Mouse (Mus musculus) kidney, embryonic 15.5 days (tissue): ENCODE measurements at regions not wholly inside any gene's neighbourhood (a gene's known extent, or its start where the extent isn't known, plus 50 kb on each side); places are given as distances from the start of the nearest gene placed in this dataset.

Experiments used
- ATAC-seq: fragments of 200-750 bp; cut with Nextera tagmentation; replicated peaks from 2 replicates; pipeline ENCODE4 v1.8.0; 2017; ENCODE audit warnings: moderate TSS enrichment; ENCODE audit not compliant: low FRiP score
- H3K27ac ChIP-seq: fragments of 300-500 bp; sonication (generic); 2 replicates; pipeline ENCODE4 v1.5.1; 2015; ENCODE audit warnings: mild to moderate bottlenecking, inconsistent platforms
- H3K27me3 ChIP-seq: fragments of 300-500 bp; sonication (generic); 2 replicates; pipeline ENCODE4 v1.6.1; 2015; ENCODE audit warnings: inconsistent platforms
- H3K36me3 ChIP-seq: fragments of 300-500 bp; sonication (generic); 2 replicates; pipeline ENCODE4 v1.6.1; 2015; ENCODE audit warnings: inconsistent platforms
- H3K4me1 ChIP-seq: fragments of 300-500 bp; sonication (generic); 2 replicates; pipeline ENCODE4 v1.6.1; 2015; ENCODE audit warnings: inconsistent platforms
- H3K4me2 ChIP-seq: fragments of 300-500 bp; sonication (generic); 2 replicates; pipeline ENCODE4 v1.6.1; 2015; ENCODE audit warnings: moderate library complexity, mild to moderate bottlenecking, inconsistent platforms
- H3K4me3 ChIP-seq: fragments of 300-500 bp; sonication (generic); replicated peaks from 2 replicates; pipeline ENCODE4 v1.5.1; 2015; ENCODE audit warnings: mild to moderate bottlenecking, inconsistent platforms
- H3K9ac ChIP-seq: fragments of 300-500 bp; sonication (generic); 2 replicates; pipeline ENCODE4 v1.6.1; 2015; ENCODE audit warnings: mild to moderate bottlenecking, inconsistent platforms
- H3K9me3 ChIP-seq: fragments of 300-500 bp; sonication (generic); replicated peaks from 2 replicates; pipeline ENCODE4 v1.6.1; 2016; ENCODE audit warnings: inconsistent platforms
- WGBS: fragments of 180-500 bp; shearing (Covaris S2); methylation state at CpG from one replicate; pipeline ENCODE4 v1.1.7; 2015; ENCODE audit warnings: mixed read lengths; 5-methylcytosine and 5-hydroxymethylcytosine counted together

DNA sequence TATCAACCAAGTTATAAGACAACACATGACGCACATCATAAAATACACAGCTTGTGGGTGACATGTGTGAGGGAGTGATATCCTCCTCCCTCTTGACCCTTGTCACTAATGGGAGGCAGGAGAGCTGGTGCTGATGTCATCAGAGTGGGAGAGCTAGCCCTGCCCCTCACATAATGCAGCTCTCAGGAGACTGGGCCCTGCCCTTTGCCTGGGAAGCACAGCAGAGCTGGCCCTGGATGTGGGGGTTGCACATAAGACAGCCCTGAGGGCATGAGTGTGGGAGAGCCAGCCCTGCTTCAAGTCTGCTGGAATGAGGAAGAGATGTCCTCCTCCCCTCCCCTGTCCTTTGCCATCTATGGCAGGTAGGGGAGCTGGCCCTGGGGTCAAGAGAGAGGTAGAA lies 275.5 kb upstream of the Gm5148 start:
- Histone ChIP-seq H3K36me3 (no peaks in the 10 kb centered on the region), H3K4me1 (no peaks in the 10 kb centered on the region), H3K27me3 (no peaks in the 10 kb centered on the region), H3K4me3 (no peak overlapping the region), H3K27ac (no peak overlapping the region), H3K9ac (no peak overlapping the region), H3K4me2 (no peak overlapping the region), H3K9me3 (no peaks in the 10 kb centered on the region)
- ATAC-seq: no peak
- WGBS: 86% methylated on average over 1 of the region's 1 CpGs

DNA sequence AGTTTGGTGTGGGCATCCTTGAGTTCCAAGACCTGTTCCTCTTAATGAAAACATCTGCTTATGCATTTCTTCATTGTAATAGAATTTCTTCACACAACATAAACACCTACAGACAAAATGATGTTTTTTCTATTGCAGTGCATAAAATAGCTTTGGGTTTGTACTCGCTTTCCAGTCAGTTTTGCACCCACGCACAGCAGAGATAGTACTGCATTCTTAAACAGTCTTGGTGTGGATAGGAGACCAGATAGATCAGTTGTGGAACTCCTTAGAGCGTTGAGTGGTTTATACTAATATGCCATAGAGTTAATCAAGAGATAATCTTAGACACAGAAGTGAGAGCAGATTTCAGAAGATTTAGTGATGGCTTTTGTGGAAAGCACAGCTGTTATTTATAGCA lies 273.7 kb upstream of the Gm5148 start:
- Histone ChIP-seq H3K4me3 (no peak overlapping the region), H3K36me3 (no peaks in the 10 kb centered on the region), H3K9ac (no peak overlapping the region), H3K27ac (no peak overlapping the region), H3K27me3 (no peaks in the 10 kb centered on the region), H3K4me2 (no peak overlapping the region), H3K4me1 (no peaks in the 10 kb centered on the region), H3K9me3 (no peaks in the 10 kb centered on the region)
- no peak for ATAC-seq
- WGBS: 86% methylated on average over 3 of the region's 3 CpGs

GRCm38 (mm10) chr3:37989992-37990391 lies 265.7 kb upstream of the Gm5148 start:
- no peak overlapping the region for H3K9ac ChIP-seq
- no peak overlapping the region for H3K4me3 ChIP-seq
- peaks cover 17% of the 10 kb centered on the region for H3K4me1 ChIP-seq
- H3K27ac ChIP-seq: no peak overlapping the region
- H3K36me3 ChIP-seq: no peaks in the 10 kb centered on the region
- H3K27me3 ChIP-seq: no peaks in the 10 kb centered on the region
- no peak overlapping the region for H3K4me2 ChIP-seq
- H3K9me3 ChIP-seq: no peaks in the 10 kb centered on the region
- 94% methylated on average over 6 of the region's 6 CpGs for WGBS
- no peak for ATAC-seq

- no peaks in the 10 kb centered on the region for H3K9me3 ChIP-seq
- no peak overlapping the region for H3K9ac ChIP-seq
- no peak overlapping the region for H3K27ac ChIP-seq
- peak overlapping the region; percentile 44 for H3K4me2 ChIP-seq
- H3K36me3 ChIP-seq: no peaks in the 10 kb centered on the region
- H3K27me3 ChIP-seq: no peaks in the 10 kb centered on the region
- WGBS: 19% methylated on average over 20 of the region's 20 CpGs
- H3K4me3 ChIP-seq: no peak overlapping the region; the same call in 1 of the 2 replicates
- H3K4me1 ChIP-seq: peaks cover 17% of the 10 kb centered on the region
- peak; percentile 75 for ATAC-seq
Measured at GRCm38 (mm10) chr3:37987775-37988505, 263.6 kb upstream of the Gm5148 start.

DNA sequence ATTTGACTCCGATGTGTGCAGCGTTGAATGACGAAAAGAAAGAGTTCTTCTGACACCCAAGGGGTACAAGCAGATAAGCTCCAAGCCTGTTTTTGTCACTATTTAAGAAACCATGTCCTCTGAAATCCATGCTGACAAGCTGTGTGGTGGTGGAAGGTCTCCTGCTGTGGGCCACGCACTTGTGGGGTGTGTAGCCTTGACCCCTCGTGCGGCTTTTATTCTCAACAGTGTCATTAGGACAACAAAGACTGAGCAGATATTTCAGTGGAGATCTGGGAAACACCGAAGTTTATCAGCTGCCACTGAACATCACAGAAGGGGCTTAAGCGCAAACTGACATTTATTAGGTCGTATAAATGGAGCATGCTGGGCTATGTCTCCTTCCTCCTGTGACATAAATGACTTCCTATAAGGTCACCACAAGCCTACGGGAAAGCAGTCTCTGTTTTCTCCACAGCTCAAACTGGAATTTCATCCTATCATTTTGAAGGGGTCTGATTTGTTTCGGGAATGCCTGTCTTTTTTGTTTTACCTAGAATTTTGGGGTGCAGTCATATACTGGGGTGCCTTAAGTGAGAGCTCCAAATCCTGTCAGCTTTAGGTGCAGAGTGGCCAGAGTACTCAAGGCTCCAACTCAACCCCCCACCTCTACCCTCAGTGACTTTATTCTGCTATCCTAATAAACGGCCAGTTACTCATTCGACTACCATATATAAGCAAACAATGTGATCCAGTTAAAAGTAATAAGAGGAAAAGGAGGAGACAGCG lies 262.9 kb upstream of the Gm5148 start:
- Histone ChIP-seq H3K27ac (no peak overlapping the region), H3K9ac (no peak overlapping the region), H3K27me3 (no peaks in the 10 kb centered on the region), H3K4me1 (peaks cover 17% of the 10 kb centered on the region), H3K4me3 (no peak overlapping the region), H3K4me2 (peak overlapping the region; percentile 44), H3K9me3 (no peaks in the 10 kb centered on the region), H3K36me3 (no peaks in the 10 kb centered on the region)
- peak; percentile 17; the same call in 1 of the 2 replicates for ATAC-seq
- WGBS: 48% methylated on average over 14 of the region's 14 CpGs

DNA sequence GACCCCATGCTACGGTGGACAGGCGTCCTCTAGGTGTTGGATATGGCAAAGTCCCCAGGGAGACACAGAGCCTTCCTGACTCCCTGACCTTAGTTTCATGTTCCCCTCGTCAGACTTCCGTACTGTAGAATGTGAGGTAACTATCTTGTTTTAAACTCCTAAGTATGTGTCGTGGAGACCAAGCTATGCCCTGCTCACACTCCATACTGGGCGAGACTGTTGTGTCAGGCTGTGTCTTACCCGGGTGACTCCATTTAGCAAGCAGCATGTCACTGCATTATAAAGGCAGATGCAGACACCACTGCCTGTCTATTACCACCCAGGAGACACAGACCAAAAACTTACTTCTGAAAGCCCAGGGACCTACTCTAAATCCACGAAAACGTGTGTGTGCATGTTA lies 260.4 kb upstream of the Gm5148 start:
- H3K4me2 ChIP-seq: no peak overlapping the region
- H3K4me3 ChIP-seq: no peak overlapping the region
- ATAC-seq: no peak
- H3K4me1 ChIP-seq: peaks cover 24% of the 10 kb centered on the region
- H3K27me3 ChIP-seq: no peaks in the 10 kb centered on the region
- H3K9ac ChIP-seq: no peak overlapping the region
- H3K27ac ChIP-seq: no peak overlapping the region
- H3K36me3 ChIP-seq: no peaks in the 10 kb centered on the region
- 87% methylated on average over 9 of the region's 9 CpGs for WGBS
- no peaks in the 10 kb centered on the region for H3K9me3 ChIP-seq

DNA sequence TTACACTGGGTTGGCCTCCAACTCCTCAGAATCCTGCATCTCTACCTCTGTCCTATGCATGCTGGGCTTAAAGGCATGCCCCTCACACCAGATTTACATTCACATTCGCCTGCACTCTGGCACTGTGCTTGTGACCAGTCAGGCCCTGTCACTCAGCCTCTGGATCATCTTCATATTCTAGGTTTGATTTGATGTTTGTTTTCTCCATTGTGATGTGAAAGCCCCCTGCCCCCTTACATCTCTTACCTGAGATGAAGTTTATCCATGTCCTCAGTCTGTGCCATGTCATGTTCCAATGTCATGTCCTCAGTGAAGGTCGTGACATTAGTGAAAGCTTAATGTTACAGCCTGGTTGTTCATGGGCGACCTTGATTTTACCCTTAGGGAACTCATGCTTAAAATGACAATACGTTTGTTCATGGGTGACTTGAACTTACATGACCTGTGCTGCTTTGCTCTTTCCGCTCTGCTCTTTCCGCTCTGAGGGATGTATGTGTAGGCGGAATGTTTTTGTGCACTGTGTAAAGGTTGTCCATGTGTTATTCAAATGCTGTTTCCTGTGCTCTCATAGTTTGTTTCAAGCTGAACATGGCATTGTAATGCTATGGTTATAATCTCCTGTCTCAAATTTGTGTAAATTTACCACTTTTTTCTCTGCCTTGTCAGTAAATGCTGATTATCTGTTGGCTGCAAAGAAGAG lies 257.3 kb upstream of the Gm5148 start:
- 39% methylated on average over 7 of the region's 7 CpGs for WGBS
- H3K27ac ChIP-seq: 0 out of 2 replicates have a peak overlapping the region, but pooled peaks have one; percentile 39

GRCm38 (mm10) chr3:37979871-37980270 lies 255.6 kb upstream of the Gm5148 start:
- H3K27ac ChIP-seq: no peak overlapping the region
- H3K9me3 ChIP-seq: no peaks in the 10 kb centered on the region
- H3K4me1 ChIP-seq: peaks cover 34% of the 10 kb centered on the region
- no peaks in the 10 kb centered on the region for H3K36me3 ChIP-seq
- no peak overlapping the region for H3K9ac ChIP-seq
- no peak for ATAC-seq
- 68% methylated on average over 5 of the region's 5 CpGs for WGBS
- no peaks in the 10 kb centered on the region for H3K27me3 ChIP-seq
- H3K4me2 ChIP-seq: no peak overlapping the region
- no peak overlapping the region for H3K4me3 ChIP-seq

More for the DNA sequence above, 257.3 kb upstream of the Gm5148 start:
- no peak overlapping the region for H3K4me2 ChIP-seq
- no peak overlapping the region for H3K4me3 ChIP-seq
- H3K36me3 ChIP-seq: no peaks in the 10 kb centered on the region
- no peak overlapping the region for H3K9ac ChIP-seq
- no peaks in the 10 kb centered on the region for H3K27me3 ChIP-seq
- H3K4me1 ChIP-seq: peaks cover 19% of the 10 kb centered on the region
- ATAC-seq: peak; percentile 52; the same call in 1 of the 2 replicates
- no peaks in the 10 kb centered on the region for H3K9me3 ChIP-seq

- no peaks in the 10 kb centered on the region for H3K9me3 ChIP-seq
- H3K36me3 ChIP-seq: no peaks in the 10 kb centered on the region
- H3K4me3 ChIP-seq: no peak overlapping the region
- H3K4me1 ChIP-seq: peaks cover 36% of the 10 kb centered on the region
- no peak overlapping the region for H3K9ac ChIP-seq
- H3K27ac ChIP-seq: no peak overlapping the region
- 28% methylated on average over 6 of the region's 6 CpGs for WGBS
- no peak overlapping the region for H3K4me2 ChIP-seq
- no peaks in the 10 kb centered on the region for H3K27me3 ChIP-seq
- ATAC-seq: no peak
Measured at GRCm38 (mm10) chr3:37978481-37978880, 254.2 kb upstream of the Gm5148 start.

- no peak for ATAC-seq
- Histone ChIP-seq H3K4me3 (no peak overlapping the region), H3K27me3 (no peaks in the 10 kb centered on the region), H3K9me3 (no peaks in the 10 kb centered on the region), H3K27ac (no peak overlapping the region), H3K4me2 (no peak overlapping the region), H3K4me1 (peaks cover 36% of the 10 kb centered on the region), H3K9ac (no peak overlapping the region), H3K36me3 (no peaks in the 10 kb centered on the region)
- 71% methylated on average over 3 of the region's 3 CpGs for WGBS
Measured at GRCm38 (mm10) chr3:37977453-37977852, 253.2 kb upstream of the Gm5148 start.

DNA sequence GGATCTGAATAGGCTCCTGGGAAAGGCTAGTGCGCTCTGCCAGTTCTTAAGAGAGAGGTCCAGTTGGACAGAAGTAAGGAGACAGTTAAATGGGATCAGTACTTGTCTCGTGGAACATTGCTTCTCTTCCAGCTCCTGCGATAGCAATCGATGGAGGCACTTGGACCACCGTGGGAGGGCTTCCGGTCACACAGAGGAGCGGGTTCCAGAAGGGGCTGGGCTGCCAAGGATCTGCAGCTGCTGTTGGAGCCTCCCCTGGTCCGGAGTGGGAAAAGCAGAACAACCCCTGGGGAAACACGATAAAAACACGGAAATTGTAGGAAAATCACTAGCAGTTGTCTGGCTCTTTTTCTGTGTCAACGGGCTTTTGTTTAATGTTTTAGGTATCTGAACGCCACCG lies 252.3 kb upstream of the Gm5148 start:
- ATAC-seq: 0 out of 2 replicates have a peak, but pooled peaks have one; percentile 47
- H3K4me1 ChIP-seq: peaks cover 32% of the 10 kb centered on the region
- 22% methylated on average over 13 of the region's 13 CpGs for WGBS
- no peaks in the 10 kb centered on the region for H3K9me3 ChIP-seq
- H3K36me3 ChIP-seq: no peaks in the 10 kb centered on the region
- peak overlapping the region; percentile 47 for H3K4me2 ChIP-seq
- H3K27ac ChIP-seq: peak overlapping the region; percentile 64
- H3K9ac ChIP-seq: no peak overlapping the region
- H3K4me3 ChIP-seq: peak overlapping the region; percentile 18
- no peaks in the 10 kb centered on the region for H3K27me3 ChIP-seq

DNA sequence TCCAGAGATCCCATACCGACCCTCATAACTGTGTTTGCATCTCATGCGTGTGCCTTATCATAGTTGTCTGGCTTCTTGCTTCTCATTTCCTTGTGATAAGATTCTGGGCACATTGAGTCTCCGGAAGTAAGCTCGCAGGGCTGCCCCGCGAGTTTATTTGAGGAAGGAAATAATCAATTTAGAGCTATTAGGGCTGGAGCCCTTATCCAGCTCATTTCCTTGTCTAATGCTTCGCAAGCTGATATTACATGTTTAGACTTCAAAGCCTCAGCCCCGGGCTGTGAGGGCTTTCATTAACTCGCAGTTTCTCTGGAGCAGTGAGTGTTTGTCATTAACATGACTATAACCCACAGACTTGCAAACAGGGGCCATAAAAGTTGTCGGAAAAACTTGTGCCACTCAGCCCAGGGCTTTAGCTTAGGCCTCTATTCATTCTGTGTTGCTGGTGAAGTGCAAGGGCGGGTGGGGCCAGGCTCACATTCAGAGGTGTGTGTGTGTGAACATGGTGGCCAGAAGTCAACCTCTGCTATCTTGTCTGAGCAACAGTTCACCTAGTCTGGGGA lies 251.0 kb upstream of the Gm5148 start:
- H3K9me3 ChIP-seq: no peaks in the 10 kb centered on the region
- WGBS: 25% methylated on average over 11 of the region's 11 CpGs
- peak; percentile 68 for ATAC-seq
- peak overlapping the region; percentile 73 for H3K27ac ChIP-seq
- H3K4me3 ChIP-seq: no peak overlapping the region
- no peaks in the 10 kb centered on the region for H3K36me3 ChIP-seq
- H3K9ac ChIP-seq: no peak overlapping the region
- no peaks in the 10 kb centered on the region for H3K27me3 ChIP-seq
- peak overlapping the region; percentile 12 for H3K4me2 ChIP-seq
- H3K4me1 ChIP-seq: peaks cover 29% of the 10 kb centered on the region
